Mouse (Mus musculus): ENCODE measurements around the gene Rag1.
A peak's percentile ranks its signal among the peaks of the same experiment; 100 is the strongest.

DNA sequence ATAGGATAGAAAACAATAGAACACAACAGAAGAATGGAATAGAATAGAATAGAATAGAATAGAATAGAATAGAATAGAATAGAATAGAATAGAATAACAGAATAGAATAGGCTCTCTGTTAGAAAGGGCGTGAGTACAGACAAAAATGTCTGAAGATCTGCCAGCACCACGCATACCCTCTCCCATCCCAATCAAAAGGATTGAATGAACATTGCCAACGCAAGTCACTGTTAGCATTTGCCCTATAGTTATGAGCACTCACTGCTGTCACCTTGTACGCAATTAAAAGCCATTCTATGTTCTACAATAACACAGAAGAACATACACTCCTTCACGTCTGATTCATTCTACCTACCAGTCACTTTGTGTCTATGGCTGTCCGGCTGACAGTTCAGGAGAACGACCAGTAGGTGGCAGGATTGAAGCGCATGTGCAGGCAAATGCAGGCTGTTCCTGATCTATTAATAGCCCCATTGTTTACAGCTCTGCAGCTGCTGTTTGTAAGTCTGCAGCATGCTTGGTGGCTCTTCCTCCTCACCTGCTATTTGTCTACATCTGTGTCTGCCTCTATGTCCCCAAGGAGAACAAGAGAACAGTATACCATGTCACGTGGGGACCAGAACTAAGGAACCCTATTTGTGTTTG lies 15.9 kb upstream of the Rag1 start:
- peak; percentile 98 for TF ChIP-seq CTCF (IDR thresholded peaks at IDR 0.05; ENCODE audit: low read depth)
- no peak for TF ChIP-seq EP300 (optimal IDR thresholded peaks at IDR 0.05)

Data from stomach, postnatal 0 days (tissue).